Mouse (Mus musculus) forebrain, postnatal 0 days (tissue): ENCODE results near the gene Ceacam16. TPM values are rescaled to one million over a fixed set of nuclear protein-coding genes. Genes with fewer than 3 reads are reported as not detected.
A peak's percentile ranks its signal among the peaks of the same experiment; 100 is the strongest.

Experiments used
- ATAC-seq: fragments of 200-750 bp; cut with Nextera tagmentation; 2 replicates; pipeline ENCODE4 v1.8.0; 2017; ENCODE audit warnings: mild to moderate bottlenecking, moderate library complexity
- DNase-seq: peaks from one replicate; pipeline ENCODE4 v3.0.0-alpha.2; 2015
- H3K27ac ChIP-seq: fragments of 300-500 bp; sonication (generic); 2 replicates; pipeline ENCODE4 v1.5.1; 2014; ENCODE audit warnings: low read depth, mild to moderate bottlenecking, antibody characterized with exemption, low read length, moderate library complexity, mixed read lengths
- H3K27me3 ChIP-seq: fragments of 300-500 bp; sonication (generic); 2 replicates; pipeline ENCODE4 v1.6.1; 2014; ENCODE audit warnings: mild to moderate bottlenecking, low read length, mixed read lengths; ENCODE audit not compliant: insufficient read depth
- H3K36me3 ChIP-seq: fragments of 300-500 bp; sonication (generic); 2 replicates; pipeline ENCODE4 v1.6.1; 2014; ENCODE audit warnings: mild to moderate bottlenecking, moderate library complexity; ENCODE audit not compliant: insufficient read depth
- H3K4me1 ChIP-seq: fragments of 300-500 bp; sonication (generic); 2 replicates; pipeline ENCODE4 v1.6.1; 2014; ENCODE audit warnings: antibody characterized with exemption; ENCODE audit not compliant: insufficient read depth
- H3K4me2 ChIP-seq: fragments of 300-500 bp; sonication (generic); 2 replicates; pipeline ENCODE4 v1.6.1; 2014; ENCODE audit warnings: low read depth, mild to moderate bottlenecking, moderate library complexity
- H3K4me3 ChIP-seq: fragments of 300-500 bp; sonication (generic); 2 replicates; pipeline ENCODE4 v1.5.1; 2014; ENCODE audit warnings: low read depth, low read length, mixed read lengths
- H3K9ac ChIP-seq: fragments of 300-500 bp; sonication (generic); 2 replicates; pipeline ENCODE4 v1.6.1; 2014; ENCODE audit warnings: mild to moderate bottlenecking
- H3K9me3 ChIP-seq: fragments of 300-500 bp; sonication (generic); 2 replicates; pipeline ENCODE4 v1.6.1; 2016; ENCODE audit warnings: low read length
- CTCF ChIP-seq: sonication (generic); IDR thresholded peaks from 2 replicates; pipeline ENCODE4 v1.5.1; 2016; ENCODE audit warnings: antibody characterized with exemption, control low read depth, low read depth
- WGBS: fragments of 180-500 bp; shearing (Covaris S2); extraction: QIAGEN DNeasy Blood & Tissue Kit; methylation state at CpG from one replicate; pipeline ENCODE4 v1.1.7; 2014; 5-methylcytosine and 5-hydroxymethylcytosine counted together
- polyA plus RNA-seq: library from polyadenylated mRNA; unstranded; fragments of >200 nt; fragmentation: Nextera tagmentation; extraction: Ambion mirVana; gene quantifications from 2 replicates; pipeline ENCODE4 v1.2.1, GENCODE M21; 2015
- total RNA-seq: library from RNA; depleted of rRNA; stranded (reverse); fragments of >200 nt; gene quantifications from 2 replicates; pipeline ENCODE4 v1.2.3, GENCODE M21; 2014

Ceacam16 gene
- total and polyA plus RNA-seq, 2 experiments from 2014 or later, result 0.84 TPM; not detected in 1

DNA sequence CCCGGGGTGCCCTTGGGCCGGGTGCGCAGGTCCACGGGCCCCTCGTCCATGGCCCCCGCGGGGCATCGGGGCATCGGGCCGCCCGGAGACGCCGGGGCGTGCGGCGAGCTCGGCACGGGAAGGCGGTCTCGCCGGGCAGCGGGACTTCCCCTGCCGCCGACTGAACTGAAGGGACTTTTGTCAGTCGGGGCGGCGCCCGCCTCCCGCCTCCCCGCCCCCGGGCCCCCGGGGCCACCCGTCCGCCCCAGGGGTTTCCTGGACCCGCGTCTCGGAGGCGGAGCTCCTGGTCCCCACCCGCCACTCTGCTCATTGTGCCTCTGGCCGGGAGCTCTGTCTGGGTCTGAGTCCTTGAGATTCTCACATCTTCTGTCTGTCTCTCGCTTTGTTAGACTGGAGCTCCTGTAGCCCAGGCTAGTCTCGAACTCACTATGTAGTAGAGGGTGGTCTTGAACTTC lies 38.5 kb downstream of the Ceacam16 start, which contains the start of gene Bcl3:
Gene Bcl3 (minus strand): TSS at position 167 of the 455 bp plus-strand sequence.
- no peaks in the 10 kb centered on the region for H3K4me1 ChIP-seq
- ATAC-seq, result no peak
- no peak for TF ChIP-seq CTCF
- no peak within 1 kb of the TSS for H3K27ac ChIP-seq
- WGBS, result 7% methylated on average over 42 of the region's 42 CpGs
- peak within 1 kb of the TSS; percentile 22; the same call in 1 of the 2 replicates for H3K9ac ChIP-seq
- H3K27me3 ChIP-seq, result peaks cover 30% of the 10 kb centered on the region
- no peaks in the 10 kb centered on the region for H3K9me3 ChIP-seq
- no peak for DNase-seq
- peak within 1 kb of the TSS; percentile 9 for H3K4me3 ChIP-seq
- peak within 1 kb of the TSS; percentile 42 for H3K4me2 ChIP-seq
- H3K36me3 ChIP-seq, result no peaks in the 10 kb centered on the region

- H3K4me1 ChIP-seq, result no peaks in the 10 kb centered on the region
- peak overlapping the region; percentile 22; the same call in 1 of the 2 replicates for H3K9ac ChIP-seq
- WGBS, result 7% methylated on average over 20 of the region's 20 CpGs
- H3K9me3 ChIP-seq, result no peaks in the 10 kb centered on the region
- H3K27ac ChIP-seq, result no peak overlapping the region
- no peak for TF ChIP-seq CTCF
- ATAC-seq (no peak), DNase-seq (no peak)
- no peaks in the 10 kb centered on the region for H3K36me3 ChIP-seq
- peak overlapping the region; percentile 42 for H3K4me2 ChIP-seq
- peak overlapping the region; percentile 9 for H3K4me3 ChIP-seq
- peaks cover 32% of the 10 kb centered on the region for H3K27me3 ChIP-seq
Measured at GRCm38 (mm10) chr7:19822193-19822592, 38.9 kb downstream of the Ceacam16 start.

DNA sequence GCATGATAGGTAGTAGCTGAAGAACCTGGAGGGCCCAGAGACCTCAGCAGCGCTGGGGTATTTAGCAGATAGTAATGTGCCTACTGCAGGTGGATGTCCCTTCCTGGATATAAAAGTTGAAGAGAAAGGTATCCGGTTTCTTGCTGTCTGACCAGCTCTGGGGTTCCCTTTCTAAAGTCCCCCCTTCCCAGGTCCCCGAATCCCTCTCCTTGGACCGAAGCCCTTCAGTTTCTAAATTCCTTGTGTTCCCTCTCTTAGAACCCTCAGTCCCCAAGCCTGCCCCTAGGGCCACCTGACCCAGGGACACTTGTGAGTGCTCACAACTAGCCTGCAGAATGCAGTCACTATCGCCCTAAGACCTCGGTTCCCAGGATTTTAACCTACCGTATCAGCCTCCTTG lies 39.5 kb downstream of the Ceacam16 start:
- WGBS, result 59% methylated on average over 7 of the region's 7 CpGs
- no peak overlapping the region for H3K4me3 ChIP-seq
- H3K4me2 ChIP-seq, result no peak overlapping the region
- no peak overlapping the region for H3K9ac ChIP-seq
- TF ChIP-seq CTCF, result no peak
- peaks cover 37% of the 10 kb centered on the region for H3K27me3 ChIP-seq
- no peaks in the 10 kb centered on the region for H3K9me3 ChIP-seq
- no peaks in the 10 kb centered on the region for H3K36me3 ChIP-seq
- no peak for ATAC-seq
- H3K4me1 ChIP-seq, result no peaks in the 10 kb centered on the region
- no peak overlapping the region for H3K27ac ChIP-seq
- no peak for DNase-seq

- DNase-seq (no peak), ATAC-seq (no peak)
- Histone ChIP-seq H3K9me3 (no peaks in the 10 kb centered on the region), H3K27me3 (peaks cover 37% of the 10 kb centered on the region), H3K4me1 (no peaks in the 10 kb centered on the region), H3K4me2 (no peak overlapping the region), H3K4me3 (no peak overlapping the region), H3K9ac (no peak overlapping the region), H3K36me3 (no peaks in the 10 kb centered on the region), H3K27ac (no peak overlapping the region)
- no peak; the same call in 1 of the 2 replicates for TF ChIP-seq CTCF
- WGBS, result 70% methylated on average over 3 of the region's 3 CpGs
Measured at GRCm38 (mm10) chr7:19820347-19821048, 40.6 kb downstream of the Ceacam16 start.

GRCm38 (mm10) chr7:19818875-19819274 lies 42.2 kb downstream of the Ceacam16 start:
- Histone ChIP-seq H3K4me2 (no peak overlapping the region), H3K27ac (no peak overlapping the region), H3K36me3 (no peaks in the 10 kb centered on the region), H3K9ac (no peak overlapping the region), H3K9me3 (no peaks in the 10 kb centered on the region), H3K4me3 (no peak overlapping the region), H3K27me3 (peaks cover 29% of the 10 kb centered on the region), H3K4me1 (no peaks in the 10 kb centered on the region)
- DNase-seq (no peak), ATAC-seq (no peak)
- no peak for TF ChIP-seq CTCF
- 85% methylated on average over 7 of the region's 7 CpGs for WGBS

GRCm38 (mm10) chr7:19818440-19818839 lies 42.7 kb downstream of the Ceacam16 start:
- no peak overlapping the region for H3K4me2 ChIP-seq
- no peak overlapping the region for H3K4me3 ChIP-seq
- TF ChIP-seq CTCF, result no peak
- H3K9me3 ChIP-seq, result no peaks in the 10 kb centered on the region
- no peak overlapping the region for H3K9ac ChIP-seq
- H3K27ac ChIP-seq, result no peak overlapping the region
- ATAC-seq (no peak), DNase-seq (no peak)
- no peaks in the 10 kb centered on the region for H3K36me3 ChIP-seq
- 85% methylated on average over 5 of the region's 5 CpGs for WGBS
- peaks cover 27% of the 10 kb centered on the region for H3K27me3 ChIP-seq
- no peaks in the 10 kb centered on the region for H3K4me1 ChIP-seq

DNA sequence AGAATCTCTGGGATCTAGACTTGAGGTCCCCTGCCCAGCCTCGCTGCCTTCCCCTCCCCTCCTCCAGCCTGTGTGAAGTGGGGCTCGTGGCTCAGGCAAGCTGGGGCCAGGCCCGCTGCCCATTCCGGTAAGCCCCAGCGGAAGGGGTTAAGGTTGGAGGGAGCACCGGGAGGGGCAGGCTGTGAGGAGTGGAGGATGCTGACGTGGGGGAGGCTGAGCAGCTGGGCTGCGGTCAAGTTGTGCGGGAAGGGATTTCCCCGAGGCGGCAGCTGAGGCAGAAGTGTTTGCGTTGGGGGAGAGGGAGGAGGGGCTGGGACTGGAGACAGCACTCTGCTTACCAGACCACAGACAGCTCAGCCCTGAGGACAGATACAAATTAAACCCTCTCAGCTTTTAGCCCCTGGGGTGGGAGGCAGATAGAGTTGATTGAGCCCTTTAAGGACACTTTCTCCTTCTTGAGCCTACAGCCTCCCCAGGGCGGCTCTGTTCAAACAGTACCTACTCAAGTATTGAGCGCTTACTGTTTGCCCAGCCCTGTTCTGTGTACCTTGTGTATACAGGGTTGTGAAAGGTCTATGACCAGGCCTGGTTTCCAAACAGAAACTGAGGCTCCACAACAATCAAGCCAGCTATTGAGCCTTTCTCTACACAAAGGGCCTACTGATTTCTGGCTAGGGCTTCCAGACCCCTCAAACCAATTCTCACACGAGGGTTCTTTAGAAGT lies 43.6 kb downstream of the Ceacam16 start:
- no peak for TF ChIP-seq CTCF
- no peak overlapping the region for H3K27ac ChIP-seq
- peak overlapping the region; percentile 73; the same call in 1 of the 2 replicates for H3K4me2 ChIP-seq
- ATAC-seq (no peak), DNase-seq (no peak)
- H3K4me3 ChIP-seq, result no peak overlapping the region
- 11% methylated on average over 15 of the region's 15 CpGs for WGBS
- no peaks in the 10 kb centered on the region for H3K4me1 ChIP-seq
- 0 out of 2 replicates have a peak overlapping the region, but pooled peaks have one; percentile 15 for H3K9ac ChIP-seq
- peaks cover 19% of the 10 kb centered on the region for H3K27me3 ChIP-seq
- no peaks in the 10 kb centered on the region for H3K36me3 ChIP-seq
- H3K9me3 ChIP-seq, result no peaks in the 10 kb centered on the region
